Comparison of ENCODE assay signal across 8 mouse cellular contexts in genomic region chr19:6502035-6502541, GRCm38 (mm10). TPM values are rescaled to one million over a fixed set of nuclear protein-coding genes. Genes with fewer than 3 reads are reported as not detected.
DNase-seq lines count a peak whose midpoint lies in the region; ATAC-seq and TF ChIP-seq lines count a peak whose summit lies in the region.

No protein-coding gene starts in this region.

- peak overlapping the region; percentile 31 for H3K27ac ChIP-seq in embryonic facial prominence, embryonic 10.5 days (replicated peaks)
- peak overlapping the region; percentile 95 for H3K27ac ChIP-seq in layer of hippocampus, adult 2 months
- no peak overlapping the region for H3K27ac ChIP-seq in lung, embryonic 15.5 days

- TF ChIP-seq CTCF in layer of hippocampus, adult 2 months (conservative IDR thresholded peaks at IDR 0.05): no peak

- no peak overlapping the region for H3K9ac ChIP-seq in lung, embryonic 15.5 days

- H3K4me2 ChIP-seq in lung, embryonic 15.5 days: peak overlapping the region; percentile 54

- no peaks in the 10 kb centered on the region for H3K36me3 ChIP-seq in embryonic facial prominence, embryonic 10.5 days (replicated peaks)
- H3K36me3 ChIP-seq in lung, embryonic 15.5 days: no peaks in the 10 kb centered on the region

- peak; percentile 38 for DNase-seq in ovary, postnatal 36 days (ENCODE audit: low spot score)
- DNase-seq in ovary, postnatal 10 days (ENCODE audit: low spot score): no peak
- DNase-seq in embryonic facial prominence, embryonic 10.5 days (ENCODE audit: low spot score): peak; percentile 65
- peak; percentile 43 to 48 for DNase-seq in heart, postnatal 36 days
- peak; percentile 80 to 84 for DNase-seq in layer of hippocampus, adult 2 months (ENCODE audit: low spot score in 2 of 2)
- DNase-seq in right cerebral cortex, adult 2 months (ENCODE audit: low spot score in 2 of 2): peak; percentile 77 to 84

- H3K27me3 ChIP-seq in embryonic facial prominence, embryonic 10.5 days (replicated peaks; ENCODE audit: low read depth, poor library complexity, severe bottlenecking): peaks cover 100% of the 10 kb centered on the region
- H3K27me3 ChIP-seq in lung, embryonic 15.5 days: peaks cover 87% of the 10 kb centered on the region

- peak overlapping the region; percentile 56 for H3K4me3 ChIP-seq in embryonic facial prominence, embryonic 10.5 days
- peak overlapping the region; percentile 89 for H3K4me3 ChIP-seq in layer of hippocampus, adult 2 months
- H3K4me3 ChIP-seq in lung, embryonic 15.5 days: peak overlapping the region; percentile 20

- WGBS in embryonic facial prominence, embryonic 10.5 days: 1% methylated on average over 25 of the region's 25 CpGs
- WGBS in lung, embryonic 15.5 days: under 1% methylated on average over 25 of the region's 25 CpGs

- no peaks in the 10 kb centered on the region for H3K9me3 ChIP-seq in embryonic facial prominence, embryonic 10.5 days
- H3K9me3 ChIP-seq in lung, embryonic 15.5 days: no peaks in the 10 kb centered on the region

- peaks cover 46% of the 10 kb centered on the region for H3K4me1 ChIP-seq in embryonic facial prominence, embryonic 10.5 days
- peaks cover 26% of the 10 kb centered on the region for H3K4me1 ChIP-seq in lung, embryonic 15.5 days

- no peak for ATAC-seq in lung, embryonic 15.5 days (ENCODE audit: borderline replicate concordance, extremely low read depth, low FRiP score, low TSS enrichment)
- ATAC-seq in activated CD4-positive, CD25-positive, alpha-beta regulatory T cell, adult 4 months: no peak

- intact Hi-C loops in heart, postnatal 36 days (cut with DNase I): no loop called here

RNA-seq across cellular contexts. Expression of gene Slc22a12, which starts 40.7 kb away (rescaled TPM):
- not detected in 2 replicates for polyA plus RNA-seq in embryonic facial prominence, embryonic 10.5 days (2016; fragmentation: Nextera tagmentation; extraction: Ambion mirVana)
- total RNA-seq in heart, postnatal 36 days (2021): not detected
- under 1 TPM; 0.20 to 0.37 TPM for total RNA-seq in layer of hippocampus, adult 2 months (2021)
- 0.11 TPM in 1 of 2 replicates, not detected in the other for polyA plus RNA-seq in lung, embryonic 15.5 days (2015; fragmentation: Nextera tagmentation; extraction: Ambion mirVana)
- not detected for polyA plus RNA-seq in activated CD4-positive, CD25-positive, alpha-beta regulatory T cell, adult 4 months (2017; shearing (Covaris generic))

Comparison
In these comparisons a context has a peak if more than half of its experiments do, and no peak if none do; other contexts are left out.
1. H3K4me3 ChIP-seq: peak in every context shown above with its lines; median percentile 89 in layer of hippocampus, adult 2 months; 56 in embryonic facial prominence, embryonic 10.5 days; 20 in lung, embryonic 15.5 days.